Mouse (Mus musculus): ENCODE results near the gene Grm6. TPM values are rescaled to one million over a fixed set of nuclear protein-coding genes. Genes with fewer than 3 reads are reported as not detected.
A peak's percentile ranks its signal among the peaks of the same experiment; 100 is the strongest.

The Grm6 gene
- not detected in 2 replicates for polyA plus RNA-seq (2016; fragmentation: Nextera tagmentation; extraction: Ambion mirVana)

DNA sequence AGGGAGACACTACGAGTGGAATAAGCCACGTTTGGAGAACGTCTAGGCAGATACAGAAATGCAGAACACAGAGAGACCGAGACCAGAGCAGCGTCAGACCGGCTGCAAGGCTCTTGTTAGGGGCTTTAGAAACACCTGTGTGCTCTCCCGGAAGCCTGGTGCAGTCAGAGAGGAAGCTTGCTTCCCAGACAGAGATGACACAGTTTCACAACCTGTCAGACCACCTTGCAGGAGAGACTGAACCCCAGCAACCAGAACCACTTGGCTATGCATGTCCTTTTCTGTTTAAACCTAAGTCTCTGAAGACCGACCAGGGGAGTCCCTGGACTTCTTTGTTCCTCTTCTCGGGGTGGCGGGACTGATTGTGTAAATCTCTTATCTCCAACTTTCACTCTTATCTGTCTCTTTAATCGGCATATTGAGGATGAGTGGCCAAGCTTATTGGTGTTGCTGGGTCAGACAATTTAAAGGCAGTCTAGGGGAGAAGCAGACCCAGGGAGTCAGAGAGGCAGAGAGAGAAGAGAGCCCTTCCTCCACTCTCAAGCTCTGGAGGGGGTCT, at the start of gene Grm6:
Gene Grm6, plus strand, starts transcription at position 509 of the 559 bp plus-strand sequence.
- Histone ChIP-seq H3K27me3 (peaks cover 67% of the 10 kb centered on the region), H3K4me3 (peak within 1 kb of the TSS; percentile 47), H3K4me1 (peaks cover 16% of the 10 kb centered on the region), H3K4me2 (replicated peaks) (peak within 1 kb of the TSS; percentile 93), H3K9ac (peak within 1 kb of the TSS; percentile 51), H3K9me3 (replicated peaks) (peaks cover 7% of the 10 kb centered on the region; the same call in 1 of the 2 replicates), H3K36me3 (no peaks in the 10 kb centered on the region), H3K27ac (no peak within 1 kb of the TSS)
- 2% methylated on average over 11 of the region's 11 CpGs for WGBS
- no peak for ATAC-seq (ENCODE audit: low FRiP score)

DNA sequence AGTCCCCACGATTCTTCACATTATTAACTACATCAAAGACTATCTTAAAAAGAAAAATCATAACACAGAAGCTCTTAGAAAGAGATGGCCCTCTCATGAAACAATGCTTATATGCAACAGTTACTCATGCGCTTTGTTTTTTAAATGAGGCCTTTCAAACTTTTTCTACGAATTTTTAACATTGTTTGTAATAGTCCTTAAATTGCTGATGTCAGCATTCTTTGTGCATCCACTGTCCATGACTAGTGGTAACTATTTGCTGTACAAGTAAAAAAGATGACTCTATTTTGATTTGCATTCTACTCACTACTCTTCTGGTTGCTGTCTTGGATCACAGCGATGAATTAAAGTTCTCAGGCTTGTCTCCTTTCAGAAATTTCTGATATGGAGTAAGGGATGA, 36.3 kb upstream of the Grm6 start:
- peaks cover 56% of the 10 kb centered on the region for H3K9me3 ChIP-seq (replicated peaks)
- no peaks in the 10 kb centered on the region for H3K27me3 ChIP-seq
- H3K27ac ChIP-seq, result no peak overlapping the region
- no peak overlapping the region for H3K4me2 ChIP-seq (replicated peaks)
- WGBS, result 96% methylated on average over 4 of the region's 4 CpGs
- H3K36me3 ChIP-seq, result peaks cover 92% of the 10 kb centered on the region
- H3K4me3 ChIP-seq, result no peak overlapping the region
- H3K4me1 ChIP-seq, result no peaks in the 10 kb centered on the region
- no peak for ATAC-seq (ENCODE audit: low FRiP score)
- no peak overlapping the region for H3K9ac ChIP-seq

DNA sequence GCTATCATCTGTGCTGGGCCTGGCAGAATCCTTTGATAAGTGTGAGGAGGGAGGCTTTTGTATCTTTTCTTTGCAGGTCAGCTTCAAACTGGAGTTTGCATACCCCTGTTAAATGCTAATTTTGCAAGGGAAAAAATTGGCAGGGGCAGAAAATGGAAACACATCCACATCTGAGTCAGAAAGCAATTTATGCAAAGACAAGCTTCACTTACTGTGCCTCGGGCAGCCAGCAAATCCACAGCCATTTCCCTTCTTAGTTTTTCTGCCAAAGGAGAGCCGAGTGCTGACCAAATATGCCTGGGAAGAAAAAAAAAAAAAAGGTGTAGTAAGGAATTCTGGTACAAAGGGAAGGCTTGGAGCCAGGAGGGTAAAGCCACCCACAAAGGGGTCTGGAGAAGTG, 24.3 kb upstream of the Grm6 start:
- peak overlapping the region; percentile 75 for H3K4me2 ChIP-seq (replicated peaks)
- peaks cover 12% of the 10 kb centered on the region for H3K4me1 ChIP-seq
- H3K36me3 ChIP-seq, result peaks cover 40% of the 10 kb centered on the region
- ATAC-seq (ENCODE audit: low FRiP score), result no peak
- peak overlapping the region; percentile 70 for H3K4me3 ChIP-seq
- H3K27me3 ChIP-seq, result no peaks in the 10 kb centered on the region
- H3K9me3 ChIP-seq (replicated peaks), result no peaks in the 10 kb centered on the region
- H3K27ac ChIP-seq, result no peak overlapping the region
- 70% methylated on average over 2 of the region's 2 CpGs for WGBS
- H3K9ac ChIP-seq, result peak overlapping the region; percentile 82

DNA sequence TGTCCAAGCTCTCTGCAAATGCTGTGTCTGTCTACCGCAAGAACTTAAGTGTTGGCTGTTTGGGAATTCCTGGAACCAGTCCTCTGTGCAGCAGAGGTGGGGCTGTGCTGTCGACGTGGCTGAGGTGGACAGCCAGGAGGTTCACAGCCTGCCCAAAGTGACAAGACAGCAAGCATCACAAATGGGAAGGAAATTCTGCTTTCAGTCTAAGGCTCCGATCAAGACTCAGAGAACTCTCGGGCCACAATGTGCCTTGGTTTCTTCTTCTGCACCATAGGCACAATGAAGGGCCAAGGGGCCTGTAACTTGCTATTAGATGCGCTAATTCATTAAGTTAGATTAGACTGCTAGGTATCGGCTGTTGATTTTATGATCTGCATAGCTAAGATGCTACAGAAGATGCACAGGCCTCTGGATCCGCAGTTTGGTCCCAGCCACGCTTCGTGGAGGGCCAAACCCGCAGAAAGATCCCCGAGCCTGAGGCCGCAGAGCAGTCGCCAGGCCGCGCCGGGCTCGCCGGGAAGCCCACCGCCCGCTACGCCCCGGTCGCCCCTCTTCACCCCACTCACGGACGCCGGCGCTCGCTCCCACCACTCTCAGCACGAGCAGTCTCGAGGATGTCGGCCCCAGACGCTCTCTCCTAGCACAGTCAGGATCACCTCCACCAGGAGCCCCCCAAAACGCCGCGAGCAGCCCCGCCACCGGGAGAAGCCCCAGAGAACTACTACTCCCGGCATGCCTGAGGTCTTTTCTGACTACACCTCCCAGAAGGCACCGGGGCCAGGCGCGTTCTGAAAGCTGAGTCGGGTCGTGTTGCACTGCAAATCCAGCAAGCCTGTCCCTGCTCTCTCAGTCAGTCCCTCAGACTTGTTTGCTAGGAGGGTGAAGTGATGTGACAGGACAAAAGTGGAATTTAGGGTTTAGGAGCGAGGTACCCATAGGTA, 23.2 kb upstream of the Grm6 start, which contains the start of gene Zfp354c:
Gene Zfp354c, minus strand, starts transcription at position 715 of the 944 bp plus-strand sequence.
- peaks cover 12% of the 10 kb centered on the region for H3K4me1 ChIP-seq
- H3K4me3 ChIP-seq, result peak within 1 kb of the TSS; percentile 70
- peak; percentile 94 for ATAC-seq (ENCODE audit: low FRiP score)
- H3K36me3 ChIP-seq, result peaks cover 31% of the 10 kb centered on the region
- no peaks in the 10 kb centered on the region for H3K27me3 ChIP-seq
- H3K9ac ChIP-seq, result peak within 1 kb of the TSS; percentile 82
- no peaks in the 10 kb centered on the region for H3K9me3 ChIP-seq (replicated peaks)
- peak within 1 kb of the TSS; percentile 75 for H3K4me2 ChIP-seq (replicated peaks)
- peak within 1 kb of the TSS; percentile 60 for H3K27ac ChIP-seq
- 2% methylated on average over 45 of the region's 45 CpGs for WGBS

DNA sequence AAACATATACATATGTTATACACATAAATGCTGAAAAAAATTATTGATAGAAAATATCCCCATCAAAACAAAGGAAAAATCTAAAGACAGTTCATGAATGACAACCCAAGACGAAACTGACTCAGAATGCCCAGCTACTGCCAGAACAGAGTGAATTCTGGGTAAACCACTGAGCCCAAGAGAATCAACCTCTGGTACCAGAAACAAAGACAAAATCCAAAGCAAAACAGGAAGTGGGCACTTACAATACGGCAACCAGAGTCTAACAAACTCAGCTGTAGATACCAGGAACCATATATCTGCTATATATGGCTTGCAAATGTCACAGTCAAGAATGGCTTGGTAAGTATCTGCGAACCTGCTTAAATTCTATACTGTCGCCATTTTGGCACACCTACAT, 14.8 kb upstream of the Grm6 start:
- Histone ChIP-seq H3K9me3 (replicated peaks) (peaks cover 9% of the 10 kb centered on the region; the same call in 1 of the 2 replicates), H3K4me1 (0 out of 2 replicates have a peak, but pooled peaks cover 5% of the 10 kb centered on the region), H3K9ac (no peak overlapping the region), H3K36me3 (peaks cover 14% of the 10 kb centered on the region), H3K27me3 (no peaks in the 10 kb centered on the region), H3K4me3 (no peak overlapping the region), H3K27ac (no peak overlapping the region), H3K4me2 (replicated peaks) (no peak overlapping the region)
- no peak for ATAC-seq (ENCODE audit: low FRiP score)
- WGBS, result 92% methylated on average over 4 of the region's 4 CpGs

DNA sequence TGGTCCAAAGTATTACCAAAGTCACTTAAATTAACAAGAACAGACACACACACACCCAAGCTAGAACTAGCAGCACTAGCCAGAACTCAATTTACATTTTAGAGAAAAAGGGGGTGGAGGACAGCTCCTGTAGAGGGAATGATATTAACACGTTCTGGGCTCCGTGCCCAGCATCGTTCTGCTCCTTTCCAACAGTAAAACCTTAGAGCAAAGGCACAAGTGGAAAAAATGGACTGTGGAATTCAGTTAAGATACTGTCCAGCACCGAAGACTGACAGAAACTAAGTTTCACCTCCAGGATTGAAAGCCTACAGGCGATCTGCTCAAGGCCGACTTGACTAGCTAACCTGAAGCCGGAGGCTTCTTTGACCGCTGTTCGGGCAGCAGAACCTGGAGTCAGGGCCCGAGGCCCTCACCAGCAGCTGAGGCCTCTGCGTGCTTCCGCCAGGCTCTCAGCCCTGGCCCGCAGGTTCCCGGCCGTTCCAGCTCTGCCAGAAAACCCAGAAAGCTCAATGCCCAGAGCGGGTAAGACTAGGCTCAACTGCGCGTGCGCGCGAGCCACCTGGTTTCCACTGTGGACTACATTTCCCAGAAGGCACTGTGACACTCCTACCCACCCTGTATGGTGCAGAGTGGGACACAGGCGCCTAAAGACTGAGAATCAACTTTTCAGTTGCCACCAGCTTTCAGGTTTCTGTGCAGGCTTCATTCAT, 9.3 kb upstream of the Grm6 start, which contains the start of gene Zfp879:
Gene Zfp879, minus strand, starts transcription at position 530 of the 713 bp plus-strand sequence.
- H3K4me1 ChIP-seq, result peaks cover 10% of the 10 kb centered on the region; the same call in 1 of the 2 replicates
- WGBS, result 25% methylated on average over 22 of the region's 22 CpGs
- no peaks in the 10 kb centered on the region for H3K9me3 ChIP-seq (replicated peaks)
- peak within 1 kb of the TSS; percentile 52; the same call in 1 of the 2 replicates for H3K9ac ChIP-seq
- H3K36me3 ChIP-seq, result no peaks in the 10 kb centered on the region
- H3K4me2 ChIP-seq (replicated peaks), result peak within 1 kb of the TSS; percentile 56
- ATAC-seq (ENCODE audit: low FRiP score), result peak; percentile 96
- H3K27ac ChIP-seq, result peak within 1 kb of the TSS; percentile 64; the same call in 1 of the 2 replicates
- H3K4me3 ChIP-seq, result peak within 1 kb of the TSS; percentile 38
- H3K27me3 ChIP-seq, result 0 out of 2 replicates have a peak, but pooled peaks cover 2% of the 10 kb centered on the region

DNA sequence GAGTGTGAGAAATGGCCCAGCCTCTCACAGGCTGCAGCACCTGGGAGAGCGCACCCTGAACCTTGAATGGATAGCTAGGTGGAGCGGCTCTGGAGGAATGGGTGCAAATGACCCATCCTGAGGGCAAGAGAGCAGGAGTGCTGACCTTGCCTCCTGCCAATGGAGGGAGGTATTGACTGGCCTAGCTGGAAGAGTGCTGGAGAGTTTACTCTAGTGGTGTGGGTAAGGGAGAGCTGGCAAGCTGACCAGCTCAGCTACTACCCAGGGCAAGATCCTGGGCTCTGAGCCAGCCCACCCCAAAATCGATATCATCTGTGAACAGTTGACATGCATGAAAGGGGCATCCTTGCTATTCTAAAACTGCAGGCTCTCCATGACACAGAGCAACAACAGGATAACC, 4.5 kb upstream of the Grm6 start:
- no peak overlapping the region for H3K4me3 ChIP-seq
- ATAC-seq (ENCODE audit: low FRiP score), result no peak
- peaks cover 11% of the 10 kb centered on the region for H3K4me1 ChIP-seq
- H3K9me3 ChIP-seq (replicated peaks), result peaks cover 7% of the 10 kb centered on the region; the same call in 1 of the 2 replicates
- no peak overlapping the region for H3K9ac ChIP-seq
- no peak overlapping the region for H3K4me2 ChIP-seq (replicated peaks)
- WGBS, result 93% methylated on average over 3 of the region's 3 CpGs
- peaks cover 41% of the 10 kb centered on the region for H3K27me3 ChIP-seq
- H3K36me3 ChIP-seq, result no peaks in the 10 kb centered on the region
- H3K27ac ChIP-seq, result no peak overlapping the region

DNA sequence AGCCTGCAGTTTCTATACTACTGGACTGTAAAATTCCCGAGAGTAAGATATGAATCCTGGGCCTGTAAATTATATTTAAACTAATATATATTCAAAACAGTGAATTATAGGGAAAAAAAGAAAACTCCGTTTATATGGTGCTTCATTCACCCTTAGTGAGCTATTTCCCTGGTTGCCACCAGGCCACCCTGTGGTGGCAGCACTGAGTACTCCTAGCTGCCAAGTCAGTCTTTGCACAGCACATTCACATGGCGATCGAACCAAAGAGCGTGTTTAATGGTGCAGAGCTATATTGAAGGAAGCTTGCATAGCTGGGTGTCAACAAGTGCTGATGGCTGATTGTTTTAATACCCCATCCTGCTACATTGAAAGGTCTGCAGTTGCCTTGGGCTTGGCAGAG, 3.4 kb upstream of the Grm6 start:
- no peak overlapping the region for H3K27ac ChIP-seq
- no peak overlapping the region for H3K9ac ChIP-seq
- 72% methylated on average over 5 of the region's 5 CpGs for WGBS
- H3K9me3 ChIP-seq (replicated peaks), result peaks cover 7% of the 10 kb centered on the region; the same call in 1 of the 2 replicates
- no peak overlapping the region for H3K4me2 ChIP-seq (replicated peaks)
- peaks cover 52% of the 10 kb centered on the region for H3K27me3 ChIP-seq
- H3K4me3 ChIP-seq, result no peak overlapping the region
- peaks cover 16% of the 10 kb centered on the region for H3K4me1 ChIP-seq
- no peaks in the 10 kb centered on the region for H3K36me3 ChIP-seq
- no peak for ATAC-seq (ENCODE audit: low FRiP score)

DNA sequence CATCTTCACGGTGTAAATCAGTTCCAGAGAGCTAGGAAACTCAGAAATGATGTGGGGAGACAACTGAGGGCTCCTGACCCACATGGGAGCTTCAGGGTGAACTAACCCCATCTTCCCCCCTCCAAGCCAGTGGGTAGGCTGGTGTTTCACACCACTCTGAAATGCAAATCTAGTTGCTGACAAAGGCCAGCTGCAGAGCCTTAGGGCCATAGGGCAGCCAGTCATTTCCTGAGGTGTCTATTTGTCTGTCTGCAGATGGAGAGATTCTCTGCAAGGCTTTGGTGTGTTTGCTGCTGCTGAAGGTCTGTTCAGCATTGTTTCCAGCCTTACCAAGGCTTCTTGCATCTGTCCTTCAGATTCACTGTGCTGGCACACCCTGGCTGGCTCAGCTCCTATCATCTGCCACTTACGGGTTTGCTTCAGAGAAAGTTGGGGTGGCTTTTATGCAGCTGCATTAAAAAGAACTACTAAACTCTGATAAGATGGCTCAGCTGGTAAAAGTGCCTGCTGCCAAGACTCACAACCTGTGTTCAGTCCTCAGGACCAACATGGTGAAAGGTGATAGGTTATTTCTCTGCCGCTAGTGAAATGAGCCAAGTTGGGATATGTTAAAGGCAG, 1.9 kb upstream of the Grm6 start:
- 42% methylated on average over 3 of the region's 3 CpGs for WGBS
- no peak for ATAC-seq (ENCODE audit: low FRiP score)
- H3K9ac ChIP-seq, result no peak overlapping the region
- no peaks in the 10 kb centered on the region for H3K36me3 ChIP-seq
- peaks cover 16% of the 10 kb centered on the region for H3K4me1 ChIP-seq
- no peak overlapping the region for H3K4me2 ChIP-seq (replicated peaks)
- no peak overlapping the region for H3K27ac ChIP-seq
- H3K27me3 ChIP-seq, result peaks cover 67% of the 10 kb centered on the region
- peaks cover 7% of the 10 kb centered on the region; the same call in 1 of the 2 replicates for H3K9me3 ChIP-seq (replicated peaks)
- H3K4me3 ChIP-seq, result no peak overlapping the region

DNA sequence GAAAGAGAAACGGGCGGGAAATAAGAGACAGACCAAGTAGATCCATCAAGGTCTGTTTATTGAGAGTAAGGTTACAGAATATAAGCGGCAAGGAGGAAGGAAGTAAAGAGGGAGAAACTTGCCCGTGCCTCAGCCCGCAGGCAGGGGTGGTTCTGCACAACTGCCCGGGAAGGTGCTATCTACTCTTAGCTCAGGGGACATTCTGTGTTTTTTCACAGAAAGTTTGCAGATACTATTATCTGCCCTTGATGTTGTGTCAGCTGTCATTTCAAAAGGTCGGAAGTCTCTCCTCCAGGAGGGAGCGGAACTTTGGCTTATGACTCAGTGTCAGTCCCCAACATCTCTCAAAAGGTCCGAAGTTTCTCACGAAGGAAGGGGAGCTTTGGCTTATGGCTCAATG, 1.2 kb upstream of the Grm6 start:
- WGBS, result 11% methylated on average over 10 of the region's 10 CpGs
- Histone ChIP-seq H3K27me3 (peaks cover 67% of the 10 kb centered on the region), H3K9ac (no peak overlapping the region), H3K9me3 (replicated peaks) (peaks cover 7% of the 10 kb centered on the region; the same call in 1 of the 2 replicates), H3K36me3 (no peaks in the 10 kb centered on the region), H3K4me3 (no peak overlapping the region), H3K4me1 (peaks cover 16% of the 10 kb centered on the region), H3K27ac (no peak overlapping the region), H3K4me2 (replicated peaks) (no peak overlapping the region)
- no peak for ATAC-seq (ENCODE audit: low FRiP score)

DNA sequence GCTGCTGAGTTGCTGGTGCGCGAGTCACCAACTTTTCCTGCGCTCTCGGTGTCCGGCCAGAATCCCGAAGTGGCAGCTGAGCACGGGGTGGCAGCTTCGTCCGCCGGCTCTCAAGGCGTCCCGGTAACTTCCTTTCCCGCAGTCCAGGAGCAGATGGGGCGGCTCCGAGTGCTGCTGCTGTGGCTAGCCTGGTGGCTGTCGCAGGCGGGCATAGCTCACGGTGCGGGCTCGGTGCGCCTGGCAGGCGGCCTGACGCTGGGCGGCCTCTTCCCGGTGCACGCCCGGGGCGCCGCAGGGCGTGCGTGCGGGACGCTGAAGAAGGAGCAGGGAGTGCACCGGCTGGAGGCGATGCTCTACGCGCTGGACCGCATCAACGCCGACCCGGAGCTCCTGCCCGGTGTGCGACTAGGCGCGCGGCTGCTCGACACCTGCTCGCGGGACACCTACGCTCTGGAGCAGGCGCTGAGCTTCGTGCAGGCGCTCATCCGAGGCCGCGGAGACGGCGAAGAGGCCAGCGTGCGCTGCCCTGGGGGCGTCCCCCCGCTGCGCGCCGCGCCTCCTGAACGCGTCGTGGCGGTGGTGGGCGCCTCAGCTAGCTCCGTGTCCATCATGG, 610 bp downstream of the Grm6 start:
- Histone ChIP-seq H3K9ac (peak overlapping the region; percentile 51), H3K4me3 (peak overlapping the region; percentile 47), H3K36me3 (no peaks in the 10 kb centered on the region), H3K9me3 (replicated peaks) (peaks cover 7% of the 10 kb centered on the region; the same call in 1 of the 2 replicates), H3K4me1 (peaks cover 16% of the 10 kb centered on the region), H3K4me2 (replicated peaks) (peak overlapping the region; percentile 93), H3K27ac (no peak overlapping the region), H3K27me3 (peaks cover 65% of the 10 kb centered on the region)
- no peak for ATAC-seq (ENCODE audit: low FRiP score)
- under 1% methylated on average over 72 of the region's 72 CpGs for WGBS
